Mouse (Mus musculus): ENCODE measurements around the gene Awat1.

DNA sequence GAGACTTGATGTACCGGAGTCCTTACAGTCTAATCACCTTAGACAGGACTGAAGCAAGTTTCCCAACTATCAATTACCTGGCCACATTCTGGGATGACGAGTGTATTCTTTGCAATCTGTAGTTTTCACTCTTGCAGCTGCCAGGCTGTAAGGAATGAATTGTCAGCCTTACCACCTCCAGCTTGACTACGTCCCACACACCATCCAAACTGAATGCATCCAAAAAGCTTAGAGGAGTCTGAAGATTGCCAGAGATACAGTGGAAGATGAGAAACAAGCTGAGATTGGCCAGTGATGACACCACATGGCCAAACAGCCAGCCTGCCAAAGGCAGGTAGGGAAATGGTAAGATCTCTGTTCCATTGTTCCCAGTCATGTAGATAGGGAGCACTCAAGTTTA is 6.4 kb upstream of the Awat1 start:
- no peak for TF ChIP-seq POLR2A (IDR thresholded peaks at IDR 0.05; ENCODE audit: insufficient read depth, low read depth, low read length)
- TF ChIP-seq CTCF (IDR thresholded peaks at IDR 0.05): no peak
